Mouse (Mus musculus): ENCODE data around the gene Cisd3. TPM values are rescaled to one million over a fixed set of nuclear protein-coding genes. Genes with fewer than 3 reads are reported as not detected.
"Not testable (repeated sequence)": the region's sequence is repeated elsewhere in the genome, so short reads cannot be mapped to it uniquely, and the experiment has no call there.

The Cisd3 gene
- total RNA-seq, 2 experiments from 2014 or later: 105 to 116 TPM

DNA sequence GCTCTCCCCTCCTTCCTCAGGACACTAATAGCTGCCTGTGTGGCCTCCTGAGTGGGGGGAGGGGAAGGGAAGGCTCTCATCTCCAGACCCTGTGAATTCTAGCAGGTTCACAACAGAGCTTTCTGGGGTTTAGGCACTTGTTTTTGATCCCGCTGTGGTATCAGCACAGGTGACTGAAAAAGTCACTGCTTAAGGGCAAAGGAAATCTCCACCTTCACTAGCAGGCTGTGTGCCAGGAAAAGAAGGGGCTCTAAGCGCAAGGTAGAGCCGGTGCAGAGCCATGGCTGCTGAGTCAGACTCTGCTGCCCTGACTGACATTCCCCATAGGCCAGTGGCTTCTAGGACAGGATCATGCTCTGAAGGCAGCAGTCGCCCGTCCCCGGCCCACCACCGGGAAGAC is 43.1 kb downstream of the Cisd3 start:
- DNase-seq: no peak
- intact Hi-C loops (cut with DNase I; ENCODE audit: low total_unique reads): no loop called here

- intact Hi-C loops (cut with DNase I; ENCODE audit: low total_unique reads): no loop called here
- DNase-seq: no peak
Measured at GRCm38 (mm10) chr11:97733689-97734088, 48.1 kb downstream of the Cisd3 start.

DNA sequence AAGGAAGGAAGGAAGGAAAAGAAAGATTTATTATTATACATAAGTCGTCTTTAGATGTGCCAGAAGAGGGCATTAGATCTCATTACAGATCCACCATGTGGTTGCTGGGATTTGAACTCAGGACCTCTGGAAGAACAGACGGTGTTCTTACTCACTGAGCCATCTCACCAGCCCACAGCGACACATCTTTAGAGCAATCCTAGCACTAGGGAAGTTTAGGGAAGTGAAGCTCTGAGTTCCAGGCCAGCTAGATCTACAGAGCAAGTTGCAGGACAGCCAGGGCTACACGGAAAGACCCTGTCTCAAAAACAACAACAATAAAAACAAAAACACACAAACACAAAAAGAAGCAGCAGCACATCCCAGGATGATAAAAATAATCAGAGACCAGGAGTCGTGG is 49.2 kb downstream of the Cisd3 start:
- DNase-seq; intact Hi-C loops (cut with DNase I; ENCODE audit: low total_unique reads): not testable (repeated sequence)

DNA sequence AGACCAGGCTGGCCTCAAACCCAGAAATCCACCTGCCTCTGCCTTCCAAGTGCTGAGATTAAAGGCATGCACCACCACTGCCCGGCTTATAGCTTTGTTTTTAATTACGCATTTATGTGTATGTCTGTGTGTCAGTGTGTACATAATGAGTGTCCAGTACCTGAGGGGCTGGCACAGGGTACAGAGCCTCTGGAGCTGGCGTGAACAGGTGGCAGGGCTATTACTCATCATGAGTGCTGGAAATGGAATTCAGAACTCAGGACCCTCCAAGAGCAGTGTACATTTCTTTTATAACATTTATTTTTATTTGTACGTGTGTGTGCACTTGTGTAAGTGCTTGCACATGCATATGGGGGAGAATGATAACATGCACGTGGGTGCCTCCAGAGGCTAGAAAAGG is 51.0 kb downstream of the Cisd3 start:
- DNase-seq: no peak
- intact Hi-C loops (cut with DNase I; ENCODE audit: low total_unique reads): no loop called here

GRCm38 (mm10) chr11:97737600-97737999 is 52.0 kb downstream of the Cisd3 start:
- DNase-seq: no peak
- intact Hi-C loops (cut with DNase I; ENCODE audit: low total_unique reads): no loop called here

Small RNA genes within 50 kb of the gene (microRNA-seq; reads per million reads assigned to microRNA genes)
- gene Gm24158 (0 to 0.32 reads per million in 2 experiments), gene Mir6927 (0 to 1.3 reads per million in 2 experiments)

Other genes starting within 250 kb of the Cisd3 start
- not detected for gene 4933428G20Rik, start 185.5 kb upstream of the Cisd3 start, total RNA-seq (2021)
- under 1 TPM; 0.51 to 0.64 TPM for gene Srcin1, start 109.6 kb upstream of the Cisd3 start, total RNA-seq (2021)
- gene Epop, start 56.1 kb upstream of the Cisd3 start, total RNA-seq (2021): 1 to 10 TPM in 1 of 2 experiments, under 1 TPM in 1; 0.60 to 1.3 TPM
- gene Mllt6, start 22.4 kb upstream of the Cisd3 start, total RNA-seq (2021): 10 to 100 TPM; 26.2 to 27.4 TPM
- 1 to 10 TPM; 6.5 to 7.7 TPM for gene Pcgf2, start 14.7 kb downstream of the Cisd3 start, total RNA-seq (2021)
- gene Psmb3, start 17.6 kb downstream of the Cisd3 start, total RNA-seq (2021): 100 to 1,000 TPM; 146 to 154 TPM
- gene Pip4k2b, start 58.9 kb downstream of the Cisd3 start, total RNA-seq (2021): 10 to 100 TPM; 33.3 to 38.5 TPM
- 1 to 10 TPM; 6.0 to 6.7 TPM for gene Cwc25, start 80.7 kb downstream of the Cisd3 start, total RNA-seq (2021)
- gene 1700001P01Rik, start 90.1 kb downstream of the Cisd3 start, total RNA-seq (2021): not detected
- gene Rpl23, start 96.6 kb downstream of the Cisd3 start, total RNA-seq (2021): 100 to 1,000 TPM; 607 to 676 TPM
- gene Lasp1, start 113.2 kb downstream of the Cisd3 start, total RNA-seq (2021): 10 to 100 TPM; 29.9 to 39.5 TPM
- 1 to 10 TPM in 1 of 2 experiments, under 1 TPM in 1; 0.84 to 1.5 TPM for gene B230217C12Rik, start 155.0 kb downstream of the Cisd3 start, total RNA-seq (2021)
- under 1 TPM; 0.11 to 0.12 TPM for gene Fbxo47, start 198.3 kb downstream of the Cisd3 start, total RNA-seq (2021)

All from gastrocnemius, postnatal 14 days (tissue).